Mouse (Mus musculus) urinary bladder, postnatal 25 days (tissue): ENCODE data around the gene Ghr.

Source experiments
- DNase-seq: peaks from one replicate; pipeline ENCODE4 v3.0.0; 2022; ENCODE audit warnings: low spot score

Gene Ghr

DNA sequence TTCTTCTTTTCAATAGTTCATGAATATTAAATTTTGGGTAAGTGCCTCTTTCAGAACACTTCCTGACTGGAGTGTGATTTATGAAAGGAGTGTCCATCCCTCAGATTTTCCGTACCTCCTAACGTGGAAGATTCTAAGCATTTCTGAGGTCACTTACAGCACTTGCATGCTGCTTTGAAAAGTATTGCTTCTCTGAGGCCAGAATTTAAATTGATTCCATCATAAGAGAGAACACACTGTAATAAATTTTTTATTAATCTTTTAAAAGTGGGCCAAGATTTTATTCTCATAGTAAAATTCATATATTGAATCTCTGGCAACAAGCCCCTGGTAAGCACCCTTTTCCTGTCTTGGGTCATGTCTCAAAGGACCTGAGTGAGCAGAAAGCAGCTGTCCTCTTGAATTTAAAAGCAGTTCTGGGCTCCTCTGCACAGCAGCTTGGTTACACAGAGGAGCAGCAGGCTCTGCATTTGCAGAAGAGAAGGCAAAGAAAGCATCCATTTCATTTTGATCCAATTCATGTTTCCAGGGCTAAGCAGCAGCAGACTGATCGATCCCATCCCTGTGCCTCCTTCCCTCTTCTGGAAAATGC, 46.9 kb downstream of the Ghr start:
- DNase-seq = no peak

DNA sequence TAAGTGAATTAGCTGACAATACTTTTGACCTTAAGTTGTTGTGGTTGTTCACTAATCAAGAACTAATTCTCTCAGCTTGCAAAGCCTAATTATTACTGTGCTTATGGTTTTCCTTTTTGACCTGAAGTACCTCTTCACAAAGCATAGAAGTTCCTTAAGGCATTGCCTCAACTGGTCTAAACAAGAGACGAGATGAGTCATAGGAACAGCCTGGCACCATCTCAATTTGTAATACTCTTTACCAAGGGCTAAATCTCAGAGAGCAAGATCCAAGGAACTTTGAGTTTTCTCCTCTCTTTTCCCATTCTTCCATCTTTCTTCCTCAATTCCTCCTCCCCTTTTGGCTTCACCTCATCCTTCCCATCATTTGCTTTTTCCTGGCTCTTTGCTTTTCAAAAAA, 69.3 kb downstream of the Ghr start:
- no peak for DNase-seq

DNA sequence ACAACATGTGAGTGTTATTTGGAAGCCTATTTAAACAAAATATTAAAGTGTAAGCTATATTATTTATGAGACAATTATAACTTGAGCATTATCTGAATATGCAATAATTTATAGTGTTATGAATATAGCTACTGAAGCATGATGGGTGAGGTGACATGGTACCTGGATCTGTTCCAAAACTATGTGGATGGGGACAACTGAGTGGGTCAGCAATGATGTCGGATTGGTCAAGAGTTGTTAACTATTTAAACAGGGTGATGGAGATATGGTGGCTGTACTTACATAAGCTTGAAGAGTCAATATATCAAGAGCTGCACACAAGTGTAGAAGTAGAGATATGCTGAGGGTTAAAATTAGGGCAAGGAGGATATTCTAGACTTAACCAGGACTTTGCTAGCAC, 70.9 kb downstream of the Ghr start:
- DNase-seq = no peak

DNA sequence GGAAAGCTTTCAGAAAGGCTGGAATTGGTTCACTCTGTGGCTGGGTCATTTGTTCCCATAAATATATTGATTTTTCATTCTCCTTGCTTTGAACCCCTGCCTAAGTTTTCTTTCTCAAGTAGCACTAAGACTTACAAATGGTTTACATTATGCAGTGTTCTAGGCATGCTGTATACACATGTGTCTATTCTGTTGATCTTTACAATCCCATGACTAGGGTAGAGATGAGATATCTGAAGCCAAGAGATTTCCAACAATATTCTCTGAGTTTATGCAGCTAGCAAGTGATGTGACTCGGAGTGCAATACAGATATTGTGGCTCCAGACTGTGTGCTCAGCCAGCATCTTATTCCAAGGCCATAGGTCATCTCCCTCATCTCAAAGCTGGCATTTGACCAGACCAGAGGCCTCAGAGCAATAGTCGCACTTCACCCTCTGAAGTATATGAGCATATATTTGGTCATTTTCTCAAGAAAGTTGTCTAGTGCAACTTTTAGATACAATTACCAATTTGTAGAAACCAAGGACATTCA, 71.6 kb downstream of the Ghr start:
- no peak for DNase-seq

DNA sequence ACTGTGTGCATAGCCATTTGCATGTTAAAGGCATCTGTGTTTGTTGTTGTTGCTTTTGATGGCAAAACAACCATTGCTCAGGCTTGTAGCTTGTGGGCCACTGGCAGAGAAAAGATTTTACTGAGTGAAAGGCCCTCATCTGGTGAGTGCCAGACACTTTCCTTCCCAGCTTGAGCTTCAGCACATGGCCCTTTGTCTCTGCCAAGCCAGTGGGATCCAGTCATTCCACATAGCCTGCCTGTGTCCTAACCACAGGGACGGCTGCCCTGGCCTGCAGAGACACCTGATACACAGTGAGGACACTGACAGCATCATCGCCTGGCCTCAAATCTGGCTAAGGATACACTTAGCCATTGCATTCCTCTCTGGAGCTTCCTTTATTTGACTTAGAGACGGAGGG, 74.2 kb downstream of the Ghr start:
- DNase-seq = no peak

DNA sequence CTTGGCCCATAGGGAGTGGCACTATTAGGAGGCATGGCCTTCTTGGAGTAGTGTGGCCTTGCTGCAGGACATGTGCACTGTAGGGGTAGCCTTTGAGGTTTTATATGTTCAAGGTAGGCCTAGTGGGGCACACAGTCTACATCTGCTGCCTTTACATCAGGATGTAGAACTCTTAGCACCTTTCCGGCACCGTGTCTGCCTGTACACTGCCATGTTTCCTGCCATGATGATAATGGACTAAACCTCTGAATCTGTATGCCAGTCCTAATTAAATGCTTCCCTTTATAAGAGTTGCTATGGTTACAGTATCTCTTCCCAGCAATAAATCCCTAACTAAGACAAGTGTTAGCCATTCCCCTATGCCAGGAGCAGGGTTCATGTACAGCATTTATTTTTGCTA, 76.0 kb downstream of the Ghr start:
- DNase-seq = no peak

DNA sequence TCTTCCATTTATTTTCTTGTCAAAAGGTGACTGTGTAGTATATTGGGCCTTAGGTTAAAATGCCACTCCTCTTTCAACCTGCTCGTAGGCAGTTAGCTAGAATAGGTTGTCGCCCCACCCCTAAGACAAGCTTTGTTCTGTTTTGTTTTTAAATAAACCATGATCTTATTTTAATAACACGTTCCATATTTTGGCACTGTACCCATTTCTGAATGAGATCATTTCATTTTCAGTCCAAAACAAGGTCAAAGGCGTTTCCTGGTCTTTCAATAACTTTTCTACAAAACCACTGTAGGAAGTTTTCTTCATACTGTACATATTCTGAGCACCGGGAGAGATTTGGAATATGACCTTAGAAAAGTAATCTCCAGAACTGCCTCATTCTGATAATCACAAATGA, 78.6 kb downstream of the Ghr start:
- DNase-seq = no peak

DNA sequence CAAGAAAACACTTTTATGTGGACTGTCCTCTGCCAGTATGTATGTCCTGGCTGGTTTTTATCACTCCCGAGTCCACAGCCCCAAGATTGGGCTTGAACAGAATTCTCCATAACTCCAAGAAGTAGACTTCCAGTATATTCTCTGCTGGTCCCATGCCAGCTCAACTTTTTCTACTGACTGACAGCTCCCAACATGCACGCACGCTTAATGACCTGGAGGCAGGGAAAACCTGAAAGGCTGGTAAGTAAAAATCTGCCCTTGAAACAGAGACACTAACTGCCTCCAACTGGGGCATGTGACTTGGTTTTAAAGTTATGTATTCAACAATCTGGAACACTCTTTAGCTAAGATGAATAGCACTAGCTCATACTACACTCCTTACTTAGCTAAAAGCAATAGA, 81.6 kb downstream of the Ghr start:
- DNase-seq = no peak

DNA sequence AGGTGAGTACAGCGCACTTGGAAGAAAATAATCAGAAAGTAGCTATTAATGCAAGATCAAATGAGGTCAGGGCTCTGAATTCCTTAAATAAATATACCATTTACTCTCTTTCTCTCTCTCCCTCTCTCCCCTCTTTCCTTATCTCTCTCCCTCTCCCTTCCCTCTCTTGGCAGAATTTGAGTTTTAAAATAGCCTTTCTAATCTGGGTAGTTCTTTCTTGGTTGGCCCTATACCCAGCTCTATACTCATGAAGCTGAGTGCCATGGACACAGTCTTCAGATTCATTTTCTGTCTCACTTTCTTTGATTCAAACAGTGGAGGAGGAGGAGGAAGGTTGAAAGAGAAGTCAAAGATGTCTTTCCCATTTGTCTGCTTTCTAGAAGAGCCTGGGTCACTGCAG, 84.3 kb downstream of the Ghr start:
- no peak for DNase-seq

DNA sequence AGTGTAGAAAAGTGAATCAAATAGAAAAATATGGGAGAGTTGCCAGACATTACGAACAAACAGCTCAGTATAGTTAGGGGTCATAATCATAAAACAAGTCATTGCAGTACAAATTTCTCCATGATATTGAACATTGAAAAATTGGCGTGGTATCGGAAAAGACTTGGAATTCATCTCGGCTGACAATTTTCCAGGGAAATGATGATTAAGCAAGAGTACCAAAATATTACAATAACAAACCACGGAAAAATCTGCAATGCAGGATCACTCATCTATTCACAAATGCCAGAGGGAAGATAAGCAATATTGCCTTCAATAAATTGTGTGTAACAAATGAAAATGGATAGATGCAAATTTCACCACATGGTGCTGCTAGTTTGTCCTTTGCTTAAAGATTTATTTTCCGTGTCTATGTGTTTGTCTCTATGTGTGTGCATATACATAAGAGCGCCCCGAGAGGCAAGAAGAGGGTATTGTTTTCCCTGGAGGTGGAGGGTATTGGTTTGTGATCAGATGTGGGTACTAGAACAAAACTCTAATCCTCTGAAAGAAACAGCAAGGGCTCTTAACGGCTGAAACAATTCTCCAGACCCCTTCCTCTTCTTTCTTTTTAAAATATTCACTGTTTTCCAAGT, 85.2 kb downstream of the Ghr start:
- no peak for DNase-seq

DNA sequence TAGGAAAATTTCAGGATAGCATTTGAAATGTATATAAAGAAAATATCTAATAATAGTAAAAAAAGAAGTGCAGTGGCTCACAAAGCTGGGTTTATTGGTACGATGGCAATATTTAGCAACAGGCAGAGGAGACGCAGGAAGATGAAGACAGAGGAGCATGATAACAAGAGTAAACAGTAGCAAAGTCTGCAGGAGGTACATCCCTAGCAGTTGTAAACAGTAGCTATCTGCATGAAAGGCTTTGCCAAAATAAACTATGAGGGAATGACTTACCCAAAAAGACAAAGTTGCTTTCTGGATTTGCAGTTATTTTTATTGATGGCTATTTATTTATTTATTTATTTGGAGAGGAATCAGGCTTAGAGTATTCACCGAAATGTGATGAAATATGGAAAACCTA, 92.4 kb downstream of the Ghr start:
- no peak for DNase-seq

DNA sequence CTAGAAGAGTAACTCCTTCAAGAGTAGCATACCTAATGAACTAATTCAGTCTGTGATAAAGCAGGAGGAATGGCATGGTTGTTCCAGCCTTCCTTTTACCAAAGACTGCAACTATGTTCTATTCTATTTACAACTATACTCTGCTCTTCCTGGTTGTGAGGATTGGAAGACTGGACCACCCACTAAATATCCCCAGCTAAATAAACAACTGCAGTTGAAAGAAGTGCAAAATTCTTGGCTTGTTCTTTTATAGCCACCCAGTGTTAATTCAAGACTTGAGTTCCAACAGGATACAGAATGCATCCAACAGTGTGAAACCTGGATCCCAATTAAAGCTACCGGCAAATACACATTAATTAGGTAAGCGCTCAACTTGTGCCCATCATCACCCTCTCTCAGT, 93.3 kb downstream of the Ghr start:
- DNase-seq = no peak

DNA sequence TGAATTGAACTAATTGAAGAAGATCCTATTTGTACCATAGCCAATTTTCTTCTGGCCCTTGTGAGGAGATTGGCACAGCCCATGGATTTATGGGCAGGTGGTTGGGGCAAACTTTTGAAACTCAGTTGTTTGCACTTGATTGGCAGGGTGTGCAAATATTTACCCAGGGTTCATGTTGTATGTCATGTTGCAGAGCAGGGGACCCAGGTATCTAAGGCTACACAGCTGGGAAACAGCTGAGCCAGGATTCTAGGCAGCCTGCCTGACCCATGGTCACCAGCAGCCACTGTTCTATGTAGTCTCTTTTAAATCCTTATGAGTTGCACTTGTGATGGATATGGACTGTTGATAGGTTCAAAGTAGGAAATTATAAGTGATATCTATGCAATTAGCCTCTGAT, 94.1 kb downstream of the Ghr start:
- no peak for DNase-seq

DNA sequence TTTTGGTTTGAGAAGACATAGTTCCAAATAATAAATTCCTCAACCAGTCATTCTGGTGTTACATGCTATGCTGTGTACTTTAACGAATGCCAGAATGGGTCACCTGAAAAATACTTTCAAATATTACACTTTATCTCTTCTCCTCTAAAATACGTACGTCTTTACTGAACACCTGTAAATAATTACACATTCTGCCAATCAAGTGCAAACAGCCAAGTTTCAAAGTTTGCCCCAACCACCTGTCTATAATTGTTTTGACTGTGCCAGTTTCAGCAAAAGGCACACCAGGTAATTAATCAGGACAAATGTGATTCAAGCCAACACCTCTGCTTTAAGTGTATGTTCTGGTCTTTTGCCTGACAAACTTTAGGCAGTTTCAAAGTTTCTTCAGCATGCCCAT, 94.7 kb downstream of the Ghr start:
- no peak for DNase-seq

DNA sequence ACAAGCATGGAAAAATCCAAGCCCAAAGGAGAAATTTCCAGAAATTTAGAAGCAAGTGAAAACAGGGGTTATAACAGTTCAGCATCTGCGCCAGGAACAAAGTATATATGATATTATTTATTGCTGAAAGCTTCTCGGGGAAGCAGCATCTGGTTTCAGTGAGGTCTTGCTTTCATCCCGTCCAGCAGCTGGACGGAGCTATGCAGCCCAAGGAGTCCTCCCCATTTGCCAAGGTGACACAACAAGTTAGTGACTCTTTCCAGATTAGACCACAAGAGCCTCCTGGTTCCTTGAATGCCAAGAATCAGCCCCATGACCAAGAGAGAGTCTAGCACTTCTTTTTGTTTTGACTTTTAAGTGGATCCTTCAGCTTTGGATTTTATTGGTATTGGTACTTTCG, 96.6 kb downstream of the Ghr start:
- no peak for DNase-seq

DNA sequence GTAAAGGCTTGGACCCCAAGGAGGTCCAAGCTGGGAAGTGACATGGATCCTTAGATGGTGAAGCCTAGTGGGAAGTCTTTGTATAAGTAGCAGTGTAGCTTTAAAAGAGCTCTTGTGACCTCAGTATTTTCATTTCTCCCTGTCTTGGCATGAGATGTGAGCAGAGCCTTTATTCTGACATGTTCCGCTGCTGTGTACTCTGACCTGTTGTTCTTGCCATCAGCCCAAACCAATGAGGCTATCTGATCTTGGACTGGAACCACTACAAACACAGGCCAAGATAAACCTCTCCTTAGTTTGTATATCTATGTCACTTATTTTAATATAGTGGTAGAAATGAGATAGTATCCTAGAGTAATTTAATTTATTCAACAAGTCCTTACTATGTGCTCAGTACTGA, 97.9 kb downstream of the Ghr start:
- DNase-seq = no peak

DNA sequence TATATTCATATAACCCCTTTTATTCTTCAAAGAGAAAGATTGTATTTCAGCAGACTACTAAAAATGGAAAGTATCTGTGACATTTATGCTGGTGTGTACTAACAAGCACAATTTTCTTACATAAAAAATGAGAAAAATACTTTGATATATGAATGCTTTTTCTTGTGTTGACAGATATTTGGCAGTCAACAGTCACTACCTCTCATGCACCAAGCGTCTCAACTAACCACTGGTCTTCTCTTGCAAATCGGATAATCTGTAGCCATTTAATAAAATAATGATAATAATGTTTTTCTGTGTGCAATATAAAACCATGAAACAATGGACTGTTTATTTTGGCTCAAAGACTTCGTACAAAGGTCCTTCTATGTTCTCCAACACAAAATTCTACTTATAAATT, 99.8 kb downstream of the Ghr start:
- DNase-seq = no peak

DNA sequence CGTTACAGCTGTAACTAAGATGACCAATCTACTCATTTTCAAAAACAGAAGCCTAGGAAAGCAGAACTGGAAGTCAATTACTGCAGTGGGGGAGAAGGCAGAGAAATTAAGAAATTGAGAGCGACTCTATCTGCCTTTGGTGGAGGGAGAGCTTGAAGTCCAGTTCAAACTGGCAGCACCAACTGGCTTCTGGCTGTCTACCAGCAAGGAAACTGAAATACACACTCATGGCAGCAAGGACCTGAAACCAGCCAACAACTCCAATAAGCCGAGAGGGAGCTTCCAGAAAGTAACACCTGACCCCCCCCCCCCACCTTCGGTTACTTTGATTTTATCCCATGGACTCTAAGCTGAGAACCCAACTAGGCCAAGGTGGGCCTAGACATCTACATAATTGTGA, 114.1 kb downstream of the Ghr start:
- DNase-seq = no peak

DNA sequence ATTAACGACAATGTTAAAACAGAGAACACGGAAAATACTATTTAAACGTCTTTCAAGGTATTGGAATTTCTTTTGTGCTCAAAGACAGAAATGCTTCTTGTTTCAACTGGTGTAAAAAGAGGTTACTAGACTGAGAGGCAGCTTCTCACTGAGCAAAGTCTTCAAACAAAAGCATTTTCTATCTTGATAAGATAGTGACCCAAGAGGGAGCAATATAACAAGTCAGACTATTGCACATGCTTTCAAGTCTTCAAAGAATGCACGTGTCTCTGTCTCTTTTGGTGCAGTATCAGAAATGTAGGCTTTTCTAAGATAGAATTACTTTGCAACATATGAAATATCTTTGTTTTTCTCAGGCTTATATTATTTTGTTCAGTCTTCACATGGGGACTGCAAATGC, 116.7 kb downstream of the Ghr start:
- no peak for DNase-seq

DNA sequence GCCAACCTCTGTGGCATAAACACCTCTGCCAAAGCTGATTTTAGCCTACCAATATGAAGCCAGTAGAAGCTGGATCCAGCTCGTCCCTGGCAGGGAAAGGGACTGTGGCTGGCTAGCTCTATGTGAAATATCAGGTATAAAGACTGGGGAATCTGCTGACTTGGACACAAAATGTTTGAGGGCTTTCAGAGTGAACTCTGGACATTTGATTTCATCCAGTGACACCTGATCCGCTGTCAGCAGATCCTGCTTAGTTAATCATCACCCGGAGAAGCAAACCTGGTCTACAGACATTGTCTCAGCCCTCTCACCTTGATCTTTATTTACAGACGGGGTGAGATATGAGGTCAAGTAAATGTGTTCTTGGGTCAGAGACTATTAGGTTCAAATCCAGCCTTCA, 118.5 kb downstream of the Ghr start:
- no peak for DNase-seq

DNA sequence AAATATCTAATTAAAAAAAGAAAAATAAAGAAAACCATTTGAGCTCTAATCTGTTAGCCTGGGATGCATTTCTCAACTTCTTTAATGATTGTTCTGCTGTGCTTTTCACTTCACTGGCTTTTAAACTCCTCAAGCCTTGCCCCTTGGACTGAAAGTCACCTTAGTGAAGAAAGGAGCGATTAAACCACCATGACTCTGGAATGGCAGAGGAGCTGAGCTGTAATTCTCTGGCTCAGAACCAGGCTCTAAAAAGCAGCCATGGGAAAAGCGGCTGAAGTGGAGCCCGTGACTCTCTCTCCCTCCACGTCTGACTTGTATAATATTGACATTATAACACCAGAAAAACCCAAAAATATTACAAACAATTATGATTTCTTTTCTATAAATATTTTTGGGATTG, 126.7 kb downstream of the Ghr start:
- no peak for DNase-seq

DNA sequence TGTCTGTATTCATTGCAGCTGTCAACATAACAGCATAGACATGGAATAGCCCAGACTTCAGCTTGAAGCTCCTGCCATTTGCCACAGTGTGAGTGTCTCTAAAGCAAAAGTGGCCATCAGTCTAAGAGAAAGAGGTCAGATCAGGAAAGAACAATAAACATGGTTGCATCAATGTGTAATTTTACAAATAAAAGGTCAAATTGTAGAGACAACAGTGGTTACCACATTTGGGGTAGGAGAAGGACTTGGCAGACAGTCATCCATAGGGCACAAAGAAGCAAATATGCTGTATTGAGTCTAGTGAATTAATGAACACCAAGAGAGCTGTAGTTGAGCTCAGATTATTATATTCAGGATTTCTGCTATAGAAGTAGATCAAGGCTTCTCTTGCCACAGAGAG, 127.7 kb downstream of the Ghr start:
- no peak for DNase-seq

DNA sequence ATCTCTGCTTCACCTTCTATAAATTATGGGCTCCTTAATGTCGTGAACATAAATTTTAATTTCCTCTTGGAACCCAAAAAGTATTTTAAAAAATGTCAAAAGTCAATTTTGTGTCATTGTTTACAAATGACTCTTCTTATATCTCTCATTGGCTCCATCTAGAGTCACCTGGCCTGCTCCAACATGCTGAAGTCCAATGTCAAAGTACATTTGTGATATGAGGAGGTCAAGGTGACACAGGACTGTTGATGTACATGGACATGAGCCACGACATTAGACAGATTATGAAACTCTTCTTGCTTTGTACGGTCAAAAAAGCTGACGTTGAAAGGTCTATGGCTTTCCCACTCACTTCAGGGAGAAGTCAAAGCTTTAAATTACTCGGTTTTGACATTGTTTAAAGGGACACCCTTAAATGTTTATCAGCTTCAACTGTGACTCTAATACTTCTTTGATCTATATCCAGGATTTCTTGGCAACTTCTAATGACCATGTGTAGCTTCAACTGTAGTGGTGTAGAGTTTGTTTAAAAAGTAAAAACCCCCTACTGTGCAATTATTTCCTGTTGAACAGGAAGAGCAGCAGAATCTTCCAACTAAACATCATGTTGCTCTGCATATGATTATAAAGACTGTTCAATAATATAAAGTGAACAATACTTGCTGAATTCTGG, 131.1 kb downstream of the Ghr start:
- no peak for DNase-seq

DNA sequence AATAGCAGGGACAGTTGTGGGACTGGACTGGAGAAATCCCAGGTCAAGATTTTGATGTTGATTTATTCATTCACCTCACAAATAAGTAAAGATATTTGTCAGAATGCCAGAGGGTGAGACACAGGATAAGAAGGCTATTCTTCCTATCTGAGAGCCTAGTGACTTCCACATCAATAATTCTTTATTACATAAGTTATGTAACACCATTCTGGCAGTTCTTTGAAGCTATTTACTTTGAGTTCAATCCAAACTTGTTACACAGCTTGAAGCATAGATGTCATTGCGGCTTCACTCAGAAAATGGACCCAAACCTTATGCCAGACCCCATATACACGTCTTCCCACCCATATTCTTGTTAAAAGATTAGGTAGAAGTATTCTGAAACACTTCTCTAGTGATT, 133.7 kb downstream of the Ghr start:
- DNase-seq = no peak
